Mouse (Mus musculus) lung, embryonic 15.5 days (tissue): Measurements from ENCODE around the gene Kdm1b. TPM values are rescaled to one million over a fixed set of nuclear protein-coding genes. Genes with fewer than 3 reads are reported as not detected.
A peak's percentile ranks its signal among the peaks of the same experiment; 100 is the strongest.

ENCODE experiments used
- ATAC-seq: fragments of 200-750 bp; cut with Nextera tagmentation; 2 replicates; pipeline ENCODE4 v1.8.0; 2017; ENCODE audit warnings: moderate number of reproducible peaks, borderline replicate concordance; ENCODE audit not compliant: low FRiP score, low TSS enrichment; ENCODE audit errors: extremely low read depth
- H3K27ac ChIP-seq: fragments of 300-500 bp; sonication (generic); 2 replicates; pipeline ENCODE4 v1.5.1; 2015; ENCODE audit warnings: moderate library complexity, mild to moderate bottlenecking, inconsistent platforms
- H3K27me3 ChIP-seq: fragments of 300-500 bp; sonication (generic); 2 replicates; pipeline ENCODE4 v1.6.1; 2015; ENCODE audit warnings: inconsistent platforms
- H3K36me3 ChIP-seq: fragments of 300-500 bp; sonication (generic); 2 replicates; pipeline ENCODE4 v1.6.1; 2015; ENCODE audit warnings: inconsistent platforms
- H3K4me1 ChIP-seq: fragments of 300-500 bp; sonication (generic); 2 replicates; pipeline ENCODE4 v1.6.1; 2015; ENCODE audit warnings: inconsistent platforms
- H3K4me2 ChIP-seq: fragments of 300-500 bp; sonication (generic); 2 replicates; pipeline ENCODE4 v1.6.1; 2015; ENCODE audit warnings: inconsistent platforms, mild to moderate bottlenecking, moderate library complexity
- H3K4me3 ChIP-seq: fragments of 300-500 bp; sonication (generic); 2 replicates; pipeline ENCODE4 v1.5.1; 2015; ENCODE audit warnings: mild to moderate bottlenecking, inconsistent platforms
- H3K9ac ChIP-seq: fragments of 300-500 bp; sonication (generic); 2 replicates; pipeline ENCODE4 v1.6.1; 2015; ENCODE audit warnings: inconsistent platforms
- H3K9me3 ChIP-seq: fragments of 300-500 bp; sonication (generic); 2 replicates; pipeline ENCODE4 v1.6.1; 2016; ENCODE audit warnings: inconsistent platforms
- WGBS: fragments of 180-500 bp; shearing (Covaris S2); methylation state at CpG from one replicate; pipeline ENCODE4 v1.1.7; 2015; 5-methylcytosine and 5-hydroxymethylcytosine counted together
- polyA plus RNA-seq: library from polyadenylated mRNA; unstranded; fragments of >200 nt; fragmentation: Nextera tagmentation; extraction: Ambion mirVana; gene quantifications from 2 replicates; pipeline ENCODE4 v1.2.1, GENCODE M21; 2015

The Kdm1b gene
- polyA plus RNA-seq, 1 experiment from 2014 or later: 10.5 TPM

DNA sequence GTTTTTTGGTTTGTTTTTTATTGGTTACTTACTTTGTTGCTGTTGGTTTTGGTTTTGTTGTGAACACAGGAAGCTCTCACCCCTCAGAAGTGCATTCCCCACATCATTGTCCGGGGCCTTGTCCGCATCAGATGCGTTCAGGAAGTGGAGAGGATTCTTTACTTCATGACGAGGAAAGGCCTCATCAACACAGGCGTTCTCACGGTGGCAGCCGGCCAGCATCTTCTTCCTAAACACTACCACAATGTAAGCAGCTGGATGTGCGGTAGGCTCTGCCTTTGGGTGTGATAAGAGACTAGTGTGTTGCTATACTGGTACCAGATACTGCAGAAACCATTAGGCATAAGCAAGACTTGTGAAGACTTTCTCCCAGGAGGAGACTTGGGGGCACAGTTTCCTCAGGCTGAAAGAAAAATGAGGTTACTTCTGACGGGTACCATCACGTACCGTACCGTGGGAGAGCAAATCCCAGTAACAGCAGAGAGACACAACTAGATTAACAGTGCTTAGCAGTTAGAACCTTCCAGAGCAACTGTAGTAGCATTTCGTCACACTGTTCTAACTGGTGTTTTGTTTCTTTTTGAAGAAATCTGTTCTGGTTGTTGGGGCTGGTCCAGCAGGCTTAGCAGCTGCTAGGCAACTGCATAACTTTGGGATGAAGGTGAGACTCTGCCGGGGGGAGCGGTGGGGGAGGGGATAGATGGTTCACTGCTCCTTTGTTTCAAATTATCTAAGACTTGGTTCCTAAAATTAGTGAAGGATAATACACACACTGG, 20.9 kb downstream of the Kdm1b start:
- Histone ChIP-seq H3K27me3 (no peaks in the 10 kb centered on the region), H3K4me1 (0 out of 2 replicates have a peak, but pooled peaks cover 3% of the 10 kb centered on the region), H3K4me3 (no peak overlapping the region), H3K27ac (peak overlapping the region; percentile 57), H3K9me3 (no peaks in the 10 kb centered on the region), H3K36me3 (peaks cover 24% of the 10 kb centered on the region; the same call in 1 of the 2 replicates), H3K9ac (no peak overlapping the region), H3K4me2 (no peak overlapping the region)
- WGBS: 41% methylated on average over 15 of the region's 15 CpGs
- ATAC-seq: peak; percentile 76

- no peak for ATAC-seq
- Histone ChIP-seq H3K4me3 (no peak overlapping the region), H3K9me3 (no peaks in the 10 kb centered on the region), H3K27ac (no peak overlapping the region), H3K9ac (no peak overlapping the region), H3K27me3 (no peaks in the 10 kb centered on the region), H3K36me3 (peaks cover 13% of the 10 kb centered on the region; the same call in 1 of the 2 replicates), H3K4me2 (no peak overlapping the region), H3K4me1 (0 out of 2 replicates have a peak, but pooled peaks cover 3% of the 10 kb centered on the region)
- WGBS: 93% methylated on average over 10 of the region's 10 CpGs
Observed at GRCm38 (mm10) chr13:47066516-47066915, 23.2 kb downstream of the Kdm1b start.

- H3K9ac ChIP-seq: no peak overlapping the region
- WGBS: 86% methylated on average over 6 of the region's 6 CpGs
- H3K27me3 ChIP-seq: no peaks in the 10 kb centered on the region
- H3K4me3 ChIP-seq: no peak overlapping the region
- ATAC-seq: no peak
- H3K4me2 ChIP-seq: no peak overlapping the region
- no peaks in the 10 kb centered on the region for H3K9me3 ChIP-seq
- H3K4me1 ChIP-seq: 0 out of 2 replicates have a peak, but pooled peaks cover 3% of the 10 kb centered on the region
- H3K27ac ChIP-seq: no peak overlapping the region
- peaks cover 17% of the 10 kb centered on the region; the same call in 1 of the 2 replicates for H3K36me3 ChIP-seq
Observed at GRCm38 (mm10) chr13:47067001-47067400, 23.7 kb downstream of the Kdm1b start.

- WGBS: 72% methylated on average over 15 of the region's 15 CpGs
- 0 out of 2 replicates have a peak, but pooled peaks cover 3% of the 10 kb centered on the region for H3K4me1 ChIP-seq
- H3K4me3 ChIP-seq: no peak overlapping the region
- H3K27me3 ChIP-seq: no peaks in the 10 kb centered on the region
- H3K9me3 ChIP-seq: no peaks in the 10 kb centered on the region
- no peak for ATAC-seq
- H3K4me2 ChIP-seq: no peak overlapping the region
- H3K36me3 ChIP-seq: 0 out of 2 replicates have a peak, but pooled peaks cover 13% of the 10 kb centered on the region
- H3K27ac ChIP-seq: no peak overlapping the region
- no peak overlapping the region for H3K9ac ChIP-seq
Observed at GRCm38 (mm10) chr13:47070329-47071080, 27.2 kb downstream of the Kdm1b start.

DNA sequence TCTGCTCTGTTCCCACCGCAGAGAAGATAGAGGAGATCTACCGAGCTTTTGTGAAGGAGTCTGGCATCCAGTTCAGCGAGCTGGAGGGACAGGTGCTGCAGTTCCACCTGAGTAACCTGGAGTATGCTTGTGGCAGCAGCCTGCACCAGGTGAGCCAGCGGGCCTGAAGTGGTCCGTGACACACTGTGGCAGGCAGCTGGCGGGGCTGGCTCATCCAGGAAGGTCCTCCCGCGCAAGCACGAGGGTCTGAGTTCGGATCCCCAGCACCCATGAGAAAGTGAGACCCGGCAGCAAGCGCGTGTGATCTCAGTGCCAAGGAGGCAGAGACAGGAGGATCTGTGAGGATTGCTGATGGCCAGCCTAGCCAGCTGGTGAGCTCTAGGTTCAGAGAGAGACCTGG, 28.6 kb downstream of the Kdm1b start:
- ATAC-seq: no peak
- 94% methylated on average over 13 of the region's 13 CpGs for WGBS
- H3K4me1 ChIP-seq: 0 out of 2 replicates have a peak, but pooled peaks cover 3% of the 10 kb centered on the region
- H3K9me3 ChIP-seq: no peaks in the 10 kb centered on the region
- H3K4me3 ChIP-seq: no peak overlapping the region
- no peak overlapping the region for H3K9ac ChIP-seq
- H3K27ac ChIP-seq: no peak overlapping the region
- H3K27me3 ChIP-seq: no peaks in the 10 kb centered on the region
- 0 out of 2 replicates have a peak, but pooled peaks cover 11% of the 10 kb centered on the region for H3K36me3 ChIP-seq
- H3K4me2 ChIP-seq: no peak overlapping the region

DNA sequence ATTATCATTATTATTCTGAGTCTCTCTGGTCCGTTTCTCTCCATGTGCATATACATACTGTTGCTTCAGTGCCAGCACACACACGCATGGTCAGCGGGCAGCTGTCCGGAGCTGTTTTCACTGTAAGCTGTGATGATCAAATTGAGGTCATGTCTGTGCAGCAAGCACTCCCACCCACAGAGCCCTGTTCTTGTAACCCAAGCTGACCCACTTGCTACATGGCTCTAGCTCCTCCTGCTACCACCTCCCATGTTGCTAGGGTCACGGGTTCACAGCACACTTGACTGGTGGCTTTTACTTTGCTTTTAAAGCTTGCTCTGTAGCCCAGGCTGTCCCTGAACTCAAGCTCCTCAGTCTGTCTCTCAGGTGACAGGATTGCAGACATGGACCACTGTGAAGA, 29.2 kb downstream of the Kdm1b start:
- Histone ChIP-seq H3K9me3 (no peaks in the 10 kb centered on the region), H3K27ac (no peak overlapping the region), H3K4me2 (no peak overlapping the region), H3K9ac (no peak overlapping the region), H3K4me3 (no peak overlapping the region), H3K36me3 (0 out of 2 replicates have a peak, but pooled peaks cover 8% of the 10 kb centered on the region), H3K4me1 (0 out of 2 replicates have a peak, but pooled peaks cover 3% of the 10 kb centered on the region), H3K27me3 (no peaks in the 10 kb centered on the region)
- ATAC-seq: no peak
- WGBS: 87% methylated on average over 5 of the region's 5 CpGs

GRCm38 (mm10) chr13:47076156-47076555, 32.9 kb downstream of the Kdm1b start:
- H3K27ac ChIP-seq: no peak overlapping the region
- H3K9ac ChIP-seq: no peak overlapping the region
- peaks cover 27% of the 10 kb centered on the region for H3K36me3 ChIP-seq
- 72% methylated on average over 5 of the region's 5 CpGs for WGBS
- ATAC-seq: no peak
- H3K4me1 ChIP-seq: no peaks in the 10 kb centered on the region
- no peak overlapping the region for H3K4me2 ChIP-seq
- H3K9me3 ChIP-seq: no peaks in the 10 kb centered on the region
- no peak overlapping the region for H3K4me3 ChIP-seq
- no peaks in the 10 kb centered on the region for H3K27me3 ChIP-seq

- no peak overlapping the region for H3K9ac ChIP-seq
- H3K4me3 ChIP-seq: no peak overlapping the region
- no peak overlapping the region for H3K27ac ChIP-seq
- peaks cover 29% of the 10 kb centered on the region for H3K36me3 ChIP-seq
- ATAC-seq: no peak
- H3K4me2 ChIP-seq: no peak overlapping the region
- H3K4me1 ChIP-seq: no peaks in the 10 kb centered on the region
- H3K27me3 ChIP-seq: no peaks in the 10 kb centered on the region
- no peaks in the 10 kb centered on the region for H3K9me3 ChIP-seq
Observed at GRCm38 (mm10) chr13:47077367-47077766, 34.1 kb downstream of the Kdm1b start.

- Histone ChIP-seq H3K9ac (no peak overlapping the region), H3K4me3 (no peak overlapping the region), H3K27ac (no peak overlapping the region), H3K9me3 (no peaks in the 10 kb centered on the region), H3K36me3 (peaks cover 38% of the 10 kb centered on the region), H3K4me1 (no peaks in the 10 kb centered on the region), H3K27me3 (no peaks in the 10 kb centered on the region), H3K4me2 (no peak overlapping the region)
- no peak for ATAC-seq
- WGBS: 78% methylated on average over 5 of the region's 5 CpGs
Observed at GRCm38 (mm10) chr13:47078799-47079198, 35.5 kb downstream of the Kdm1b start.

GRCm38 (mm10) chr13:47080905-47081505, 37.7 kb downstream of the Kdm1b start:
- WGBS: 83% methylated on average over 4 of the region's 4 CpGs
- peaks cover 46% of the 10 kb centered on the region for H3K36me3 ChIP-seq

DNA sequence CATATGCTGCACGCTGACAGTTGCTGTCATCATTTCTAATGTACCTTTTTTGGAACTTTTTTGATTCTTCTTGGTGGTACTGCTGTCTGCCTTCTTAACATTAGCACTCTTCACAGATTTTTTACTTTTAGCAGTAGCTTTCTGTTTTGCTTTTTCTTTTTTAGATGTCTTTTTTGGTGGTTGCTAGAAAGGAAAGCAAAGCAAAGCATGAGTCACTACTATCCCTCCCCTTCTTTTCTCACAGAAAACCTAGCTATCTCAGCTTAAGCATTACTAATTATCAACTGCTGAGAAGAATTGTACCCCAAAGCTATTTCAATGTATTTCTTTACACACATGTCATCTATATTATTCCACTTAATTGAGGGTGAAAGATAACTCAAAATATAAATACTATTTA, 45.1 kb downstream of the Kdm1b start:
- Histone ChIP-seq H3K9ac (no peak overlapping the region), H3K27ac (no peak overlapping the region), H3K9me3 (no peaks in the 10 kb centered on the region), H3K27me3 (no peaks in the 10 kb centered on the region), H3K4me3 (no peak overlapping the region), H3K4me1 (no peaks in the 10 kb centered on the region), H3K4me2 (no peak overlapping the region), H3K36me3 (peaks cover 51% of the 10 kb centered on the region)
- no peak for ATAC-seq
- WGBS: 97% methylated on average over 1 of the region's 1 CpGs

More at GRCm38 (mm10) chr13:47080905-47081505, 37.7 kb downstream of the Kdm1b start:
- no peak overlapping the region for H3K4me2 ChIP-seq
- H3K27me3 ChIP-seq: no peaks in the 10 kb centered on the region
- no peak overlapping the region for H3K9ac ChIP-seq
- H3K9me3 ChIP-seq: no peaks in the 10 kb centered on the region
- no peak overlapping the region for H3K27ac ChIP-seq
- no peak for ATAC-seq
- no peak overlapping the region for H3K4me3 ChIP-seq
- H3K4me1 ChIP-seq: no peaks in the 10 kb centered on the region
